Mouse (Mus musculus): ENCODE measurements around the gene Gm21974. TPM values are rescaled to one million over a fixed set of nuclear protein-coding genes. Genes with fewer than 3 reads are reported as not detected.
A peak's percentile ranks its signal among the peaks of the same experiment; 100 is the strongest.

Gm21974 gene
- polyA plus RNA-seq, 1 experiment from 2014 or later = not detected

- no peak for ATAC-seq (ENCODE audit: low FRiP score)
- H3K4me3 ChIP-seq (replicated peaks) = no peak within 1 kb of the TSS
- H3K27me3 ChIP-seq = no peaks in the 10 kb centered on the region
- peaks cover 56% of the 10 kb centered on the region for H3K36me3 ChIP-seq (replicated peaks)
- no peak within 1 kb of the TSS for H3K27ac ChIP-seq
- H3K9ac ChIP-seq = no peak within 1 kb of the TSS
- WGBS = 41% methylated on average over 4 of the region's 4 CpGs
- no peaks in the 10 kb centered on the region for H3K9me3 ChIP-seq
- no peak within 1 kb of the TSS for H3K4me2 ChIP-seq
- H3K4me1 ChIP-seq = peaks cover 10% of the 10 kb centered on the region
Observed at GRCm38 (mm10) chr7:127890798-127891197, 4.5 kb downstream of the Gm21974 start, which contains the start of gene Prss53. Gene Prss53, minus strand, starts transcription at chr7:127890970.

- Histone ChIP-seq H3K9ac (no peak overlapping the region), H3K4me1 (peaks cover 5% of the 10 kb centered on the region), H3K4me3 (replicated peaks) (no peak overlapping the region), H3K9me3 (no peaks in the 10 kb centered on the region), H3K36me3 (replicated peaks) (peaks cover 75% of the 10 kb centered on the region), H3K4me2 (no peak overlapping the region), H3K27ac (no peak overlapping the region), H3K27me3 (no peaks in the 10 kb centered on the region)
- WGBS = 76% methylated on average over 3 of the region's 3 CpGs
- no peak for ATAC-seq (ENCODE audit: low FRiP score)
Observed at GRCm38 (mm10) chr7:127888821-127889220, 6.4 kb downstream of the Gm21974 start.

- Histone ChIP-seq H3K27ac (no peak overlapping the region), H3K9me3 (no peaks in the 10 kb centered on the region), H3K4me1 (peaks cover 16% of the 10 kb centered on the region), H3K9ac (no peak overlapping the region), H3K4me2 (no peak overlapping the region), H3K4me3 (replicated peaks) (no peak overlapping the region), H3K27me3 (no peaks in the 10 kb centered on the region), H3K36me3 (replicated peaks) (peaks cover 79% of the 10 kb centered on the region)
- no peak for ATAC-seq (ENCODE audit: low FRiP score)
- 85% methylated on average over 3 of the region's 3 CpGs for WGBS
Observed at GRCm38 (mm10) chr7:127887781-127888180, 7.5 kb downstream of the Gm21974 start.

- H3K27me3 ChIP-seq = no peaks in the 10 kb centered on the region
- no peak overlapping the region for H3K27ac ChIP-seq
- ATAC-seq (ENCODE audit: low FRiP score) = no peak
- no peaks in the 10 kb centered on the region for H3K9me3 ChIP-seq
- WGBS = 86% methylated on average over 8 of the region's 8 CpGs
- H3K4me1 ChIP-seq = peaks cover 22% of the 10 kb centered on the region
- no peak overlapping the region for H3K4me3 ChIP-seq (replicated peaks)
- H3K36me3 ChIP-seq (replicated peaks) = peaks cover 85% of the 10 kb centered on the region
- H3K4me2 ChIP-seq = no peak overlapping the region
- H3K9ac ChIP-seq = no peak overlapping the region
Observed at GRCm38 (mm10) chr7:127887191-127887590, 8.1 kb downstream of the Gm21974 start.

GRCm38 (mm10) chr7:127886551-127886950, 8.7 kb downstream of the Gm21974 start:
- H3K9ac ChIP-seq = no peak overlapping the region
- 93% methylated on average over 6 of the region's 6 CpGs for WGBS
- ATAC-seq (ENCODE audit: low FRiP score) = no peak

GRCm38 (mm10) chr7:127885951-127886350, 9.3 kb downstream of the Gm21974 start:
- no peak overlapping the region for H3K4me3 ChIP-seq (replicated peaks)
- no peak for ATAC-seq (ENCODE audit: low FRiP score)
- peaks cover 98% of the 10 kb centered on the region for H3K36me3 ChIP-seq (replicated peaks)
- no peak overlapping the region for H3K27ac ChIP-seq
- H3K9me3 ChIP-seq = no peaks in the 10 kb centered on the region
- H3K27me3 ChIP-seq = no peaks in the 10 kb centered on the region
- H3K9ac ChIP-seq = no peak overlapping the region
- no peak overlapping the region for H3K4me2 ChIP-seq
- WGBS = 80% methylated on average over 6 of the region's 6 CpGs
- peaks cover 22% of the 10 kb centered on the region for H3K4me1 ChIP-seq

More at GRCm38 (mm10) chr7:127886551-127886950, 8.7 kb downstream of the Gm21974 start:
- Histone ChIP-seq H3K27ac (no peak overlapping the region), H3K27me3 (no peaks in the 10 kb centered on the region), H3K4me2 (no peak overlapping the region), H3K4me3 (replicated peaks) (no peak overlapping the region), H3K9me3 (no peaks in the 10 kb centered on the region), H3K4me1 (peaks cover 22% of the 10 kb centered on the region), H3K36me3 (replicated peaks) (peaks cover 92% of the 10 kb centered on the region)

- no peak overlapping the region for H3K4me2 ChIP-seq
- peaks cover 77% of the 10 kb centered on the region for H3K36me3 ChIP-seq (replicated peaks)
- H3K4me1 ChIP-seq = peaks cover 31% of the 10 kb centered on the region
- H3K27ac ChIP-seq = no peak overlapping the region
- WGBS = 87% methylated on average over 12 of the region's 12 CpGs
- H3K9ac ChIP-seq = no peak overlapping the region
- no peaks in the 10 kb centered on the region for H3K9me3 ChIP-seq
- H3K4me3 ChIP-seq (replicated peaks) = no peak overlapping the region
- ATAC-seq (ENCODE audit: low FRiP score) = no peak
- no peaks in the 10 kb centered on the region for H3K27me3 ChIP-seq
Observed at GRCm38 (mm10) chr7:127880431-127880830, 14.8 kb downstream of the Gm21974 start.

GRCm38 (mm10) chr7:127879301-127879700, 16.0 kb downstream of the Gm21974 start:
- 95% methylated on average over 9 of the region's 9 CpGs for WGBS
- no peak overlapping the region for H3K27ac ChIP-seq
- no peak overlapping the region for H3K9ac ChIP-seq
- peaks cover 34% of the 10 kb centered on the region for H3K4me1 ChIP-seq
- H3K36me3 ChIP-seq (replicated peaks) = peaks cover 66% of the 10 kb centered on the region
- no peaks in the 10 kb centered on the region for H3K9me3 ChIP-seq
- H3K4me3 ChIP-seq (replicated peaks) = no peak overlapping the region
- ATAC-seq (ENCODE audit: low FRiP score) = no peak
- no peak overlapping the region for H3K4me2 ChIP-seq
- H3K27me3 ChIP-seq = no peaks in the 10 kb centered on the region

GRCm38 (mm10) chr7:127876467-127877348, 18.5 kb downstream of the Gm21974 start, which contains the start of gene Zfp668:
Gene Zfp668, minus strand, starts transcription at chr7:127876828.
- Histone ChIP-seq H3K36me3 (replicated peaks) (peaks cover 46% of the 10 kb centered on the region), H3K4me3 (replicated peaks) (peak within 1 kb of the TSS; percentile 95), H3K9me3 (no peaks in the 10 kb centered on the region), H3K4me2 (peak within 1 kb of the TSS; percentile 92), H3K9ac (peak within 1 kb of the TSS; percentile 97), H3K27me3 (no peaks in the 10 kb centered on the region), H3K4me1 (peaks cover 26% of the 10 kb centered on the region), H3K27ac (peak within 1 kb of the TSS; percentile 100)
- under 1% methylated on average over 60 of the region's 60 CpGs for WGBS
- peak; percentile 64 for ATAC-seq (ENCODE audit: low FRiP score)

GRCm38 (mm10) chr7:127876041-127876466, 19.2 kb downstream of the Gm21974 start, which contains the start of gene Zfp646:
Gene Zfp646, plus strand, starts transcription at chr7:127876221.
- ATAC-seq (ENCODE audit: low FRiP score) = peak; percentile 90
- H3K4me3 ChIP-seq (replicated peaks) = peak within 1 kb of the TSS; percentile 95
- peaks cover 46% of the 10 kb centered on the region for H3K36me3 ChIP-seq (replicated peaks)
- peak within 1 kb of the TSS; percentile 92 for H3K4me2 ChIP-seq
- H3K9ac ChIP-seq = peak within 1 kb of the TSS; percentile 97
- under 1% methylated on average over 41 of the region's 41 CpGs for WGBS
- peaks cover 26% of the 10 kb centered on the region for H3K4me1 ChIP-seq
- peak within 1 kb of the TSS; percentile 100 for H3K27ac ChIP-seq
- H3K27me3 ChIP-seq = no peaks in the 10 kb centered on the region
- H3K9me3 ChIP-seq = no peaks in the 10 kb centered on the region

- Histone ChIP-seq H3K27me3 (no peaks in the 10 kb centered on the region), H3K9ac (peak overlapping the region; percentile 97), H3K4me3 (replicated peaks) (peak overlapping the region; percentile 95), H3K36me3 (replicated peaks) (peaks cover 43% of the 10 kb centered on the region), H3K9me3 (no peaks in the 10 kb centered on the region), H3K27ac (peak overlapping the region; percentile 100), H3K4me2 (peak overlapping the region; percentile 92), H3K4me1 (peaks cover 26% of the 10 kb centered on the region)
- WGBS = 0% methylated on average over 43 of the region's 43 CpGs
- peak; percentile 96 for ATAC-seq (ENCODE audit: low FRiP score)
Observed at GRCm38 (mm10) chr7:127875627-127876001, 19.6 kb downstream of the Gm21974 start.

- peak; percentile 40 for ATAC-seq (ENCODE audit: low FRiP score)
- Histone ChIP-seq H3K9ac (peak overlapping the region; percentile 97), H3K27ac (peak overlapping the region; percentile 100), H3K4me2 (peak overlapping the region; percentile 92), H3K9me3 (no peaks in the 10 kb centered on the region), H3K36me3 (replicated peaks) (peaks cover 41% of the 10 kb centered on the region), H3K4me3 (replicated peaks) (peak overlapping the region; percentile 95), H3K4me1 (peaks cover 26% of the 10 kb centered on the region), H3K27me3 (no peaks in the 10 kb centered on the region)
- 4% methylated on average over 20 of the region's 20 CpGs for WGBS
Observed at GRCm38 (mm10) chr7:127874812-127875626, 20.2 kb downstream of the Gm21974 start.
